Mouse (Mus musculus) c-Kit-positive CD71-positive TER-119-negative erythroid progenitor cells, embryonic 14.5 days (primary cell): ENCODE measurements around the gene Iqcj.

Experiments
- DNase-seq: peaks from one replicate; pipeline ENCODE4 v3.0.0-alpha.2; 2013; ENCODE audit warnings: low read depth

The Iqcj gene

GRCm38 (mm10) chr3:67959672-67960071 is 67.7 kb downstream of the Iqcj start:
- DNase-seq = no peak

- DNase-seq = no peak
Measured at GRCm38 (mm10) chr3:67960133-67960532, 68.1 kb downstream of the Iqcj start.

- DNase-seq = no peak
Measured at GRCm38 (mm10) chr3:67960727-67961126, 68.7 kb downstream of the Iqcj start.

GRCm38 (mm10) chr3:67961934-67962639 is 70.1 kb downstream of the Iqcj start:
- DNase-seq = no peak

- no peak for DNase-seq
Measured at GRCm38 (mm10) chr3:67974340-67974998, 82.4 kb downstream of the Iqcj start.

DNA sequence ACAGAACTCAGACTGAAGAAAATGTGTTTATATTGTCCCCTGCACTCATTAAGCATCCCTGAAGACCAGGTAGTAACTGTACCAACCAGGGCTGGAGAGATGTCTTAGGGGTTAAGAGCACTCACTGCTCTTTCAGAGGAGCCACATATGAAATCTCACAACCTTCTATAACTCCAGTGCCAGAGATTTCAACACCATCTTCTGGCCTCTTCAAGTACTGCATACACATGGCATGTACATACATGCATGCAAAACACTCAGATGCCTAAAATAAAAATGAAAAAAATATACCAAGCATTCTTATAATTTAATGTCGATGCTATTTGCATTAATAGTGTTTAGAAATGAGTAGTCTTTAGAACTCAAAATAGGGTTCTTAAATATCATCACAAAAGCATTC is 88.0 kb downstream of the Iqcj start:
- DNase-seq = no peak

DNA sequence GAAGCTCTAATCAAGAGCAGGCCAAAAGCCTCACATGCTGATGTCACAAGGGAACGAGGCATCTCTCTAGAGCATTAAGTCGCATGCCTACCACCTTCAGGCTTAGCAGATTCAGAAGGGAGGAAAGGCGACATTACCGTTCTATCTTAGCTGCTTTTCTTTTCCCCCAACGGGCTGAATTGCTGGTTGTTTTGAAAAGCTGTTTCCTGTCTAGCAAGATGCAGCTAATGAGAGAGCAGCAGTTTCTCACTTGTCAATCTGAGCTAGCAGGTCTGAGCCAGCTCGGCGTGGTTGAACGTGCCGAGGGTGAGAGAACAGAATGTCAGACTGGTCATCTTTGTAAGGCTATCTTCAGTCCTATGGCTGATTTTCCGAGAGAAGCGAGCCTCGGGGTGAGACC is 91.3 kb downstream of the Iqcj start:
- no peak for DNase-seq

- no peak for DNase-seq
Measured at GRCm38 (mm10) chr3:68002415-68002814, 110.4 kb downstream of the Iqcj start.

DNA sequence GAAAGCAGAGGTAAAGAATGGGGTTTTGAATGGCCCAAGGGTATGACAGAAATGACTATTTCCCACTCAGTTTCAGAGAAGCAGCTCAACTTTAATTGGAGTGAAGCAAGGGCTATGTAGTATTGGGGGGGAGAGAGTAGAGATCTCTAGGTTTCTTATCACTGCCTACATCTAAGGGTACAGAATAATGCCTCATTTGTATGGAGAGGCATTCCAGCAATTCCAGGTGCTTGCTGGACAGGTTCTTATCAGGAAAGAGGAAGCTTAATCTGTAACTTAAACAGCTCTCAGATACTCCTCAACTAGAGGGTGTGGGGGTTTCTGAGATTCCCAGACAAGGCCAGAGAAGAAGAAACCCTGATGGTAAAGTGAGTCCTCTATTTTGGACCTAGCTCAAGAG is 120.3 kb downstream of the Iqcj start:
- no peak for DNase-seq

- DNase-seq = no peak
Measured at GRCm38 (mm10) chr3:68015786-68016185, 123.8 kb downstream of the Iqcj start.

DNA sequence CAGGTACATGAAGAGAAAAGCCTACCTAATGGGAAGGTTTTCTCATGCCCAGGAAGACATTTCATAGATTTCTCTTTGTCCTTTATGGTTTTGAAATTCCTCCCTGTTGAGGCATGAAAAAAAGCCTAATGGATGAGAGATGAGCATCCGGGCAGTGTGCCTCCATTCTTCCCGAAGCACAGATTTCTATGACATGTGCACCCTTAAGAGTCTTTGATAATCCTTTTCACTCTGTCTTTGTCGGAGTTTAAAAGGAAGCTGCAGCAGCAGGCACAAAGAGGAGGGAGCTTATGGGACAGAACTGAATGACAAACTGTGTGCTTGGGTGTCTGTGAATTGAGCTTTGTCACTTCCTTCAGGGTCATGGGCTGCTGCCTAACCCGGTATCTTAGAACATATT is 127.4 kb downstream of the Iqcj start:
- DNase-seq = no peak

DNA sequence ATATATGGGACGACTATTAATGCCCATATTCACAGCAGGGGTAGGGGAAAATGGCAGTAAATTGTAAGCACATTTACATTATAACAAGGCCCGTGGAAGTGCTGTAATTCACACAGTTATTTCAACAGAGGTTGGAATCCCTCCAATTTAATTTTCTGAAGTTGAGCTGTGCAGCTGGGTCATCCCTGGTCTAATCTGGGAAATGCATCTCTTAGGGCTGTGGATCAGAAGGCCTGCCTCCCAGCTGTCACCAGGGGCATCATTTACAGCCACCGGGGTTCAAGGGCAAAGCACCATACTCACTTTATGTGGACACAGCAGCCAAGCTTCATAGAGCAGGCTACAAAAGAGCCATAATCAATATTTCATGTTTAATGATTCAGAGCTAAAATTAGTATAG is 144.1 kb downstream of the Iqcj start:
- no peak for DNase-seq

GRCm38 (mm10) chr3:68042951-68043350 is 150.9 kb downstream of the Iqcj start:
- no peak for DNase-seq

GRCm38 (mm10) chr3:68045475-68046416 is 153.7 kb downstream of the Iqcj start:
- DNase-seq = peak; percentile 28

DNA sequence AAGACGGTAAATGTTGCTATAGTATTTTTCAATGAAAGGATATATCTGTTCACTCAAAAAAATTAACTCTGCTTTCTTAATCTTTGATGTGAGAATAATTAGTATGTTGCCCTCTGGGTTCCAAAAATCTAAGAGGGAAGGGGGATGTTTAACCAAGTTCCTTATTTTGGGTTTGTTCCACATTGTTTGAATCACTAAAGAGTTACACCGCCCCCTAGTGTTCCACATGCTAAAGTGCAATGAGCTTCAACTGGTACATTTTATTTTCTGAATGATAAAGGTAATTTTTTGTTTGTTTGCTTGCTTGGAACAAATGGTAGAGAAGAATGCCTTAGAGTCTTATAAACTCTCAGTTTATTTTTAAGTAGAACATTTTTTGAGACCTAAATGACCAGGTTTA is 161.5 kb downstream of the Iqcj start:
- DNase-seq = peak; percentile 14

DNA sequence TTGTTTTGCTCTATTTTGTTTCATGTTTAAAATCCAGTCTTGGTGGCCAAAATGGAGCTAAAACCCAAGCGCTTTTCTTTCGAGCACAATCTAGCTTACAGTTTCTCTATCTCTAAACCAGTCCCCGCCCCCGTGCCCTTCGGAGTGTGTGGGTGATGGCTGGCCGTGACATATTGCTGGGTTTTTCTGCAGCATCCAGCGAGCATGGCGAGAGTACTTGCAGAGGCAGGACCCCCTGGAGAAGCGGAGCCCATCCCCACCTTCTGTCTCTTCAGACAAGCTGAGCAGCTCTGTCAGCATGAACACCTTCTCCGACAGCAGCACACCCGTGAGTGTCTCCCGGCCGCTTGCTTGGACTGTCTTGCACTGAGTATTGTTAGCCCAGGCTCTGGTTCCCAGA is 163.1 kb downstream of the Iqcj start:
- DNase-seq = no peak

GRCm38 (mm10) chr3:68056373-68057275 is 164.6 kb downstream of the Iqcj start:
- peak; percentile 42 for DNase-seq

- no peak for DNase-seq
Measured at GRCm38 (mm10) chr3:68059162-68059800, 167.3 kb downstream of the Iqcj start.

DNA sequence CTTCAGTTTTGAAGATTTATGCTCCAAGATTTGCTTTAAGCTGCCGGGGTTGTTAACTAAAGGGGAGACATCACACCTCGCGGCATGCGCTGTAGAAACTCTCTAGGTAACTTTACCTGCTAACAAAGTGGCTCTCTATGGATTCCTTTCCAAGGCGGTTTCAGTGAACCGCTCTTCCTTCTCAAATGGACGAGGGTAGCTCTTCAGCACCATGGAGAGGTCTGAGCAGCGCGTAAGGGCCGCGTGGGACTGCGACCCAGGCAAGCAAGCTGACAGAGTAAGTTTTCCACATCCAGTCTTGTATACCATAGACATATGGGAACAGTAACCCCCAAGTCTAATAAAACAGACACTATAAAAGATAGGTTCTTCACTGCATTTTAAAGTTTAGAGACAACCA is 172.7 kb downstream of the Iqcj start, which contains the start of gene Schip1:
Gene Schip1, plus strand, starts transcription at position 72 of the 400 bp plus-strand sequence.
- DNase-seq = no peak

DNA sequence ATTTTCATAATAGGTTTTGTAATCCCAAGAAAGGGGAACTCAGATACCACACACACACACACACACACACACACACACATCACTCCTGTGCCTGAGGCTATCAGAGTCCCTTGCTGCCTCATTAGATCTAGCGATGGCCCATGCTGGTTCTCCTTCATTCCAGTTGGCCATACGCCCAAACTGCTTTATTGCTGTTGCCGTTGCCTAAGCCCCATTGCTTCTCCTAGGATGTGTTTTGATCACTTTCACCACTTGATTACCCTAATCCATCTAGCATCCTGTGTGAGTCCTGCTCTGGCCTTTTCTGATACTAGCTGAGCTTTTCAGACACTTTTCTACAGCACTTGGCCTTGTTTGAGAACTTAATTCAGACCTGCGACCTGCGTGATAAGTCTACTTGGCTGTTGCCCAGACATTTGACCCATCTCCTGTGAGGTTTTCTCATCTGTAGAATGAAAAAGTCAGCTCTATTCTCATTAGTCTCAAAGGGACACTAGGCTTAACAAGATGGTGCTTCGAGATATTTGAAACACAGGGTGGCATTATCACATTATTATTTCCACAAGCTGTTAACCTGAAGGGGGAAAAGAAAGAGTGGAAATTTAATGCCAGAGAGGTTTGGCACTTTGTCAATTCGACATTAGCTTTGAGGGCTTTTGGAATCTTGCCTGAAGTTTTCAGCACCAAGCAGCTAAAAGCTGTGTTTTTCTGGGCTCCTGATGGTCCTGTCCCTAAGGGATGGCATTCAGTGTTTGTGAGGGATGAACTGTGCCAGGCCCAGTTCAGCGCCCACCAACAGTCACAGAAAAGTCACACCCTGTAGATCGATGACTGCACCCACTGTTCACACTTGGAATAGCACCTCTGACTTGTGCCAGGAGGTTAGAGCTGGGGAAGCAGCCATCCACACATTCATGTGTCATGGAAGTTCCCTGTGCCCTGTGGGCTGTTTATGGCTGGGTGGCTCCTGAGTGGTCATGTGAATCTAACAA is 179.7 kb downstream of the Iqcj start:
- no peak for DNase-seq
